Mouse (Mus musculus) hindbrain, embryonic 12.5 days (tissue): Measurements from ENCODE around the gene 1810055G02Rik. TPM values are rescaled to one million over a fixed set of nuclear protein-coding genes. Genes with fewer than 3 reads are reported as not detected.

Experiments used
- ATAC-seq: fragments of 200-750 bp; cut with Nextera tagmentation; 2 replicates; pipeline ENCODE4 v1.8.0; 2017; ENCODE audit warnings: moderate TSS enrichment; ENCODE audit not compliant: low FRiP score
- H3K27ac ChIP-seq: fragments of 300-500 bp; sonication (generic); 2 replicates; pipeline ENCODE4 v1.5.1; 2016; ENCODE audit warnings: mild to moderate bottlenecking
- H3K27me3 ChIP-seq: fragments of 300-500 bp; sonication (generic); 2 replicates; pipeline ENCODE4 v1.6.1; 2016; ENCODE audit warnings: mild to moderate bottlenecking
- H3K36me3 ChIP-seq: fragments of 300-500 bp; sonication (generic); 2 replicates; pipeline ENCODE4 v1.6.1; 2016; ENCODE audit warnings: mild to moderate bottlenecking
- H3K4me1 ChIP-seq: fragments of 300-500 bp; sonication (generic); 2 replicates; pipeline ENCODE4 v1.6.1; 2016
- H3K4me2 ChIP-seq: fragments of 300-500 bp; sonication (generic); replicated peaks from 2 replicates; pipeline ENCODE4 v1.6.1; 2016; ENCODE audit warnings: mild to moderate bottlenecking
- H3K4me3 ChIP-seq: fragments of 300-500 bp; sonication (generic); 2 replicates; pipeline ENCODE4 v1.5.1; 2016; ENCODE audit warnings: mild to moderate bottlenecking
- H3K9ac ChIP-seq: fragments of 300-500 bp; sonication (generic); 2 replicates; pipeline ENCODE4 v1.6.1; 2016; ENCODE audit warnings: mild to moderate bottlenecking, moderate library complexity
- H3K9me3 ChIP-seq: fragments of 300-500 bp; sonication (generic); replicated peaks from 2 replicates; pipeline ENCODE4 v1.6.1; 2016; ENCODE audit warnings: mild to moderate bottlenecking
- WGBS: fragments of 180-500 bp; shearing (Covaris S2); methylation state at CpG from one replicate; pipeline ENCODE4 v1.1.7; 2016; 5-methylcytosine and 5-hydroxymethylcytosine counted together
- polyA plus RNA-seq: library from polyadenylated mRNA; unstranded; fragments of >200 nt; fragmentation: Nextera tagmentation; extraction: Ambion mirVana; gene quantifications from 2 replicates; pipeline ENCODE4 v1.2.1, GENCODE M21; 2016

Gene 1810055G02Rik
- polyA plus RNA-seq, 1 experiment from 2014 or later = 37.3 TPM

- H3K4me1 ChIP-seq = no peaks in the 10 kb centered on the region
- no peak for ATAC-seq
These were observed 49.8 kb downstream of the 1810055G02Rik start for GRCm38 (mm10) chr19:3757861-3758260.

GRCm38 (mm10) chr19:3765221-3765820, 57.2 kb downstream of the 1810055G02Rik start:
- Histone ChIP-seq H3K4me1 (peaks cover 20% of the 10 kb centered on the region), H3K27me3 (no peaks in the 10 kb centered on the region), H3K4me2 (no peak overlapping the region), H3K36me3 (no peaks in the 10 kb centered on the region), H3K9ac (no peak overlapping the region), H3K9me3 (no peaks in the 10 kb centered on the region; the same call in 1 of the 2 replicates), H3K27ac (no peak overlapping the region), H3K4me3 (no peak overlapping the region)
- WGBS = 80% methylated on average over 4 of the region's 4 CpGs
- ATAC-seq = no peak

More at GRCm38 (mm10) chr19:3757861-3758260, 49.8 kb downstream of the 1810055G02Rik start:
- no peaks in the 10 kb centered on the region; the same call in 1 of the 2 replicates for H3K9me3 ChIP-seq
- 56% methylated on average over 1 of the region's 1 CpGs for WGBS
- no peaks in the 10 kb centered on the region for H3K36me3 ChIP-seq
- no peak overlapping the region for H3K9ac ChIP-seq
- H3K27ac ChIP-seq = no peak overlapping the region
- no peak overlapping the region for H3K4me2 ChIP-seq
- H3K4me3 ChIP-seq = no peak overlapping the region
- no peaks in the 10 kb centered on the region for H3K27me3 ChIP-seq

- peak overlapping the region; percentile 71 for H3K4me2 ChIP-seq
- no peaks in the 10 kb centered on the region for H3K36me3 ChIP-seq
- WGBS = 89% methylated on average over 5 of the region's 5 CpGs
- no peak for ATAC-seq
- peaks cover 25% of the 10 kb centered on the region for H3K4me1 ChIP-seq
- H3K27me3 ChIP-seq = no peaks in the 10 kb centered on the region
- no peak overlapping the region for H3K9ac ChIP-seq
- H3K4me3 ChIP-seq = peak overlapping the region; percentile 83; the same call in 1 of the 2 replicates
- H3K27ac ChIP-seq = no peak overlapping the region
- no peaks in the 10 kb centered on the region for H3K9me3 ChIP-seq
These were observed 58.3 kb downstream of the 1810055G02Rik start for GRCm38 (mm10) chr19:3766378-3766777.

- no peaks in the 10 kb centered on the region for H3K9me3 ChIP-seq
- peaks cover 25% of the 10 kb centered on the region for H3K4me1 ChIP-seq
- under 1% methylated on average over 38 of the region's 39 CpGs for WGBS
- peak within 1 kb of the TSS; percentile 71 for H3K4me2 ChIP-seq
- H3K4me3 ChIP-seq = peak within 1 kb of the TSS; percentile 83
- no peaks in the 10 kb centered on the region for H3K36me3 ChIP-seq
- H3K27me3 ChIP-seq = no peaks in the 10 kb centered on the region
- peak within 1 kb of the TSS; percentile 100 for H3K27ac ChIP-seq
- ATAC-seq = peak; percentile 64
- peak within 1 kb of the TSS; percentile 100 for H3K9ac ChIP-seq
These were observed 59.2 kb downstream of the 1810055G02Rik start, which contains the start of gene Kmt5b for GRCm38 (mm10) chr19:3767276-3767780. Gene Kmt5b (plus strand): TSS chr19:3767421.

Other genes with a start within 250 kb of the 1810055G02Rik start
- gene Ppp6r3, start 132.5 kb upstream of the 1810055G02Rik start, polyA plus RNA-seq = 79.9 and 83.9 TPM in 2 replicates
- 3.8 and 4.0 TPM in 2 replicates for gene Lrp5, start 21.7 kb upstream of the 1810055G02Rik start, polyA plus RNA-seq
- gene Kmt5b, start 59.1 kb downstream of the 1810055G02Rik start, polyA plus RNA-seq = 59.3 and 70.8 TPM in 2 replicates
- 63.2 and 66.8 TPM in 2 replicates for gene Chka, start 143.5 kb downstream of the 1810055G02Rik start, polyA plus RNA-seq
- 24.9 and 29.9 TPM in 2 replicates for gene Tcirg1, start 198.8 kb downstream of the 1810055G02Rik start, polyA plus RNA-seq
- 180 and 207 TPM in 2 replicates for gene Ndufs8, start 204.5 kb downstream of the 1810055G02Rik start, polyA plus RNA-seq
- gene Aldh3b1, start 221.5 kb downstream of the 1810055G02Rik start, polyA plus RNA-seq = 1.0 and 1.2 TPM in 2 replicates
- 8.1 and 8.5 TPM in 2 replicates for gene Unc93b1, start 226.9 kb downstream of the 1810055G02Rik start, polyA plus RNA-seq